Mouse (Mus musculus): ENCODE measurements around the gene Kdr. TPM values are rescaled to one million over a fixed set of nuclear protein-coding genes. Genes with fewer than 3 reads are reported as not detected.
"Not testable (repeated sequence)": the region's sequence is repeated elsewhere in the genome, so short reads cannot be mapped to it uniquely, and the experiment has no call there.

Gene Kdr
- total RNA-seq, 2 experiments from 2014 or later: 48.5 to 69.9 TPM

- peak in 1 of 2 experiments; percentile 70 for DNase-seq
Observed at GRCm38 (mm10) chr5:75961741-75962469, 16.4 kb downstream of the Kdr start.

- no peak for DNase-seq
Observed at GRCm38 (mm10) chr5:75959809-75960208, 18.4 kb downstream of the Kdr start.

GRCm38 (mm10) chr5:75956526-75956925 is 21.7 kb downstream of the Kdr start:
- DNase-seq: no peak

DNA sequence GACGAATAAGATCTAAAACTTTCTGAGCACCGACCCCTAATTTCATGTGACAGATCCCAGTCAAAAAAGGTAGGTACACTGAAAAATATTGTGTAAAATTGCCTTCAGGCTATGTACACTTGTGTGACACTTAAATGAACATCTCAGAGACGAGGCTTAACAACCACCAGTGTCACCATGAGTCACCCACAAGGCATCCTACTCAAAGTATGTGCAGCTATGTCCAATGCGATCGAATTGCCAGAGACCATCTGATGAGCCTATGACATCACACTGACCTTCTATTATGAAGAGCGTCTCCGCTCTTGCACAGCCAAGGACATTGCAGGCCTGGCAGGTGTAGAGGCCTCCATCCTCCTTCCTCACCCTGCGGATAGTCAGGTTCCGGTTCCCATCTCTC is 22.4 kb downstream of the Kdr start:
- no peak for DNase-seq

- DNase-seq: no peak
Observed at GRCm38 (mm10) chr5:75954778-75955330, 23.4 kb downstream of the Kdr start.

DNA sequence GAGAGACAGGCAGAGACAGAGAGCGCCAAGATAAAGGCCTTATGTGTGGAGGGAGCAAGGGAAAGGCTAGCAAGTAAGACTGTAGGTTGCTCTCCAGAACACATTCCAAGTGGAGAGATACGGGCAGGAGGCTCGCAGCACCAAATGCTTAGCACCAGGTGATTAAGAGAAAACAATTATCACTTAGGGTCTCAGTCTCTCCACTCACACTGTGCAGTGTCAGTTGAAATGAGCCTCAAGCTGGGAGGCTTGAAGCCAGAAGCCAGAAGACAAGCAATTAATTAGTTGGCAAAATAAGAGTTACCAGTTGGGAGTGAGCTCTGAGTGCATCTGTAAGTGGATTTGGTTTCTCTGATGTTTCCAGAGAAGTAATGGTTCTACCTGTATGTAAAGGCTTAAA is 24.0 kb downstream of the Kdr start:
- no peak for DNase-seq

GRCm38 (mm10) chr5:75952131-75952795 is 26.0 kb downstream of the Kdr start:
- no peak for DNase-seq

DNA sequence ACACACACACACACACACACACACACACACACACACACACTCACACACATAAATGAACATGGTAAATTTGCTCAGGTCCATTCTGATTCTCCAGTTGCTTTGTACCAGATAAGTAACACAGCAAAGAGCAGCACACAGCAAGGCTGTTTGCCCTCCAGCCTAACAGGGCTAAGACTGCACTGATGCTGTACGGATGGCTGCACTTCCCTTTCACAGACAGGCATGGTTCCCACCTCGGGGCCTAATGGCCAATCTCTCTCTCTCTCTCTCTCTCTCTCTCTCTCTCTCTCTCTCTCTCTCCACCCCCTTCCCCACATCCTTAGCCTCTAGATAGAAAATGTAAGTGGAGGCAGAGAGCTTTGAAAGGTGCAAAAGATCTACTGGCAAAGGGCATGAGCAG is 27.4 kb downstream of the Kdr start:
- no peak for DNase-seq

GRCm38 (mm10) chr5:75945394-75945793 is 32.9 kb downstream of the Kdr start:
- DNase-seq: peak in 1 of 2 experiments; percentile 17

- DNase-seq: no peak
Observed at GRCm38 (mm10) chr5:75943301-75943700, 35.0 kb downstream of the Kdr start.

DNA sequence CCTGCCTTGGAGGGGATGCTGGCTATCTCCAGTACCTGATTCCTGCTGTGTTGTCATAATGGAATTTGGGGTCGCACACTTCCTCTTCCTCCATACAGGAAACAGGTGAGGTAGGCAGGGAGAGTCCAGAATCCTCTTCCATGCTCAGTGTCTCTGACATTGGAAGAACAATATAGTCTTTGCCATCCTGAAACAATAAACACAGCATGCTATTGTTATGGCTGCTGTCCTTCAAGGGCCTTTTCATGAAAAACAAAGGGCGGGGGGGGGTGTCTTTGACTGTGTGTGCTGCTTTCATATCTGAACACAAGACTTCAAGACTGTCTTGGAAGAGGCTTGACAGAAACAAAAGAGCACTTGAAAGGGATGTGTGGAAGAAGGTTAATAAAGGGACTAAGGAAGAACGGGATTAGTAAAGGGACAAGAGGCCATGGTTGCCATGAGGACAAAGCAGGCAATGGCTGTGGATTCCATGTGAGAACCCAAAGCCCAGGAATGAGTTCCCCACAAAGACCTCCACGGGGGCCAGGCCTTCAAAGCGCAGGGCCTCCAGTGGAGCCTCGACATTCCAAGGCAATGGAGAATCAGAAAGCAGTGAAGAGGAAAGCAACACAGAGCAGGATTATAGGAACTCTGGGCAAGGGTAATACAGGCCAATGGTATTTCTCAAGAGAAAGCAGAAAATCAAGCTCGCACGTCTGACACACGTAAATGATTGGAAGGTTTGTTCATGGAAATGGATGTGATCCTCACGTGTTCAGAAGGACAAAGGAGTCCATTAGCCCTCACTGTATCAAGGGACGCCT is 36.3 kb downstream of the Kdr start:
- no peak for DNase-seq

DNA sequence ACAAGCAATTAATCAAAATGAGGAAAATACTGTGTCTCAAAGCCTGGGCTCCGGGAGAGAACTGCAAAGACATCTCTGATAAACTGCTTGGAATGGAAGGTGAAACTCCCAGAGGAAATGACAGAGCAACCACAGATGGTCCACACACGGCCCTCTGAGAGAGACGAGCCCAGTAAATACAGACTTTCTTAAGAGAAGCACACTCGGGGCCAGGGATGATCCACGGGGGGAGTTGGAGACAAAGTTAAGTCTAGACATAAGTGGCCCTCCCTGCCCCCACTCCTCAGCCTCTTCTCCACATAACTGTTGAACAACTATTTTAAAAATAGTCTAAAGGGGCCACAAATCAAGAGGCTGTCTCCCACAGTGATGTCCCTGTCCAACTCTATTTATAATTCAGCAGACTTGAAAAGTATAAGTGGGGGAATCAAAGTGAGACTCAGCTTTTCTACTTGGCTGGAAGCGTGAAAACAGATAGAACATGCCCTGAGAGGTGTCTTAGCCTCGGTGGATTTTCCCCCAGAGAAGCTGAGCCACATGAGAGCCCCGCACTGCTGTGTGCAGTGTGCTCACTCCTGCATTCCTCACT is 39.0 kb downstream of the Kdr start:
- no peak for DNase-seq

DNA sequence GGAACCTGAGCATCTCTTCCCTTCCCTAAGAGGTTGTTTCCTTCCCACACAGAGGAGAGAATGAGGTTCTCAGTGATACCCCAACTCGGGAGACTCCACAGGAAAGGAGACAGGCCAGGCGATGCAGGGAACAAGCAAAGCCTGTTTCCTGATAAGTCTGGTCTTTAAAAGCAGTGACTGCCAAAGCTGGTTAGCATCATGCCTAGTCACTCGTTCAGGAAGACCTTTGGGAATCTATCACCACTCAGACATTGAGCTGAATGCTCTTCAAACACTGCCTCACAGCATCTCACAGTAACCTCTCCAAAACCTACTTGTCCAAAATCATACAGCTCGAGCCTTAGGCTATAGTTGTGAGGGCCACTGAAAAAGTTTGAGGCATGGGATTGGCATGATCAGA is 40.2 kb downstream of the Kdr start:
- DNase-seq: no peak

DNA sequence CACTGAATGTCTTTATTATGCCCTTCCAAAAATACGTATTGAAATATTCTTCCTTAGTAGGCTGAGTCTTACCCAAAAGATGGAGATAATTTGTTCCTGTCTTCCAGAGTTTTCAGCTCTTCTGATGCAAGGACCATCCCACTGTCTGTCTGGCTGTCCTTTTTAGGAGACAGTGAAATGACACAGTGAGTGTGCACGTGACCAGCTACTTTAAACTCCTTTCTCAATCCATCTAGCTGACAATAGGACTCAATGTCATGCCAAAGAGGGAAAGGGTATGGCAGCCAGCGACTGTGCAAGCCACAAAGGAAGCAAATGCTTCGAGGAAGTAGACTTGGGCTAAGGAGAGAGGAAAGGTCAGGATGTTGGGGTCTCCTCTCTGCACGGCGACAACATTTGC is 42.0 kb downstream of the Kdr start:
- no peak for DNase-seq

- DNase-seq: no peak
Observed at GRCm38 (mm10) chr5:75935225-75935624, 43.0 kb downstream of the Kdr start.

DNA sequence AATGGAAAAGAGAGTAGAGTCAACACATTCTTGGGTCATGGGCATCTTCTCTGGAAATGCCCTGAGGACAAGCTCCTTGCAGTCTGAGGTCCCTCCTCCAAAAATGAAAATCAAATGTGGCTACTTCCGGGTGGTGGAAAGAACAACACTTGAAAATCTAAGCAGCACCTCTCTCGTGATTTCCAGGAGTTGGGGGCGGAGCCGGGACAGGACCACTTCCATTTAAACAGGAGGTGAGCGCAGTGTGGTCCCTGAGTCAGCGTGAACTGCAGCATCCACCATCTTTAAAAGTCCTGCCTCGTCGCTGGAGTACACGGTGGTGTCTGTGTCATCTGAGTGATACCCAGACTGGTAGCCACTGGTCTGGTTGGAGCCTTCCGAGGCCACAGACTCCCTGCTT is 44.1 kb downstream of the Kdr start:
- DNase-seq: no peak

DNA sequence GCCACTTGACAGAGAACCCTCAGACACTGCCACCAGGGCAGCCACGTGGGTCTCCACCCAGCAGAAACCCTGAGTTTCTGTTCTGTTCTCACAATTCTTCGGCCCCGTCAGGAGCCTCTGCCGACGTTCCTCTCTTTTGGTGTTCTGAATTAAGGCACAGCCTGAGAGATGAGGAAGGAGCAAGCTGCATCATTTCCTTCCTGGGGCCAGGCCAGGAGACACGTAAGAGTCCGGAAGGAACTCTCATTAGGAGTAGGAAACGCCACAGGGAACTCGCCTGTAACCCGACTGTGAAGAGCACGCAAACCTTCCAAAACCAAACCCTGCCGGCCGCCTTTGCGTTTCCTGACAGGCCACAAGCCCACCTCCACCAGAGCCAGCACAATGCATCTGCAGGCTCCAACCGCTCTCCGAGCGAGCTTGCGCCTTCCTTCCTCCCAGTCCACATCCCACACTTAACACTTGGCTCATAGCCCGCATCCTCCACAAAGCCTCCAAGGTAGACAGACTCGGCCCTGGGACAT is 44.7 kb downstream of the Kdr start:
- DNase-seq: peak; percentile 93 to 95

DNA sequence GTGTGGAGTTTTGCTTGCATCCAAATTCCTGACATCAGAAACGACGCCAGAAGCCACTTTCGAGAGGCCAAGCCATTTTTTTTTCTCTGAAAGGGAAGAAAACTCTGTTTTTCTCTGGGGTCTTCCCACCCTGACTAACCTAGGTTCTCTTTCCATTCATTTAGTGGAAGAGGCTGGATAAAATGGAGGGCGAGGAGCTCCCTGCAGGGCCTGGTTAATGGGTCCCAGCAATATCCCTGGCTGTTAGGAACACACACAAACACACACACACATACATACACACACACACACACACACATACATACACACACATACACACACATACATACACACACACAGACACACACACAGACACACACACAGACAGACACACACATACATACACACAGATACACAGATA is 46.8 kb downstream of the Kdr start:
- DNase-seq: not testable (repeated sequence)

DNA sequence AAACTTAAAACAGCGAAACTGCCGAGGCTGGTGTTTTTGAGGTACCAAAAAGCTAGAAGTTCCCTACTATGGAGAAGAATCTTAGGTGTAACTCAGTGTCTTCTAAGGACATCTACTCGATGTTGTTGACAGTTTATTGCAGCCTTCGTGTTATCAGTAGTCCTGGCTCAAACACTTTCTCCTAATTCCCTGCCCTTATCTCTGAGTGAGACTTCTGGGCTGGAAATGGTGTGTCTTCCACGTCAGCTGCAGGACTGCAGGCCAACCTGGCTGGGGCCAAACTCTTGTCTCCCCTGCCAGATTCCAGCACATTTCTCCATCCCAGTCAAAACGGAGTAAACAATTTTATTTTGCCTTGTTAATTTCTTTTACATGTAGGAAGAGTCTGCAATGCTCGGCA is 48.3 kb downstream of the Kdr start:
- peak in 1 of 2 experiments; percentile 37 for DNase-seq

DNA sequence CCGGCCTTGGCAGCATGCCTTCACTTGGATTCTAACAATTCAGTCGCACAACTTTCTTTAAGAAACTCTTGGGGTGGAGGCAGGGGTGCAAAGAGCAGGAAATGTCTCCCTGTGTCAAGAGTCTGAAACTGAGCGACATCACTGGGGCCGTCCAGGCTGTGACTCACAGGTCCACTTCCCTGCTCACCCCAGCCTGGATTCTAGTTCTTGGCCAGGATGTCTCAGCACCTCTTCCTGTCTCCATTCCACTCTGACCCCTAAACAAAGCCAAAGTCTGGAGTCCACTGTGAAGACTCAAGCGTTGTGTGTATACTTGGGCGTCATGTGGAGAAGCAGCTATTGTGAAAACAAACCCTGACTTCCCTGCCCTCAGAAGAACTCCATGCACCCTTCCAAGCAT is 55.6 kb downstream of the Kdr start:
- DNase-seq: peak in 1 of 2 experiments; percentile 76

- no peak for DNase-seq
Observed at GRCm38 (mm10) chr5:75921730-75922387, 56.4 kb downstream of the Kdr start.

DNA sequence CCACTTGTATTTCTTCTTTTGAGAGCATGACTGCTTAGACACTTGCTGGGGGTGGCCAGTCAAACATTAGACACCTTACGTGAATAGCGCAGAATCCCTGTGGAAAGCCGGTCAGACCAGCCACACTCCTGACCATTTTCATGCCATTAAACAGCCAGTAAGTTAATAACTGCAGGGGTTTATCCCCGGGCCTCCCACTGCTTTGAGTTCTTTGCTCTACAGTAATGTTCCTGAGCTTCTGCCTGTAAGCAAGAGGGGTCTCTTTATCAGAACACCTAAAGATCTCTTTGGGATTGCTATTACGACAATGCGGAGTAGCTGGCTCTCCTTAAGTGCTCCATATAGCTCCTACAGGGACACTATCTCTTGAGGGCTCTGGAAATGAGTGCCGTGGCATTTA is 58.7 kb downstream of the Kdr start:
- no peak for DNase-seq
